Mouse (Mus musculus) G1E-ER4 (cell line): Measurements from ENCODE around the gene Suz12. TPM values are rescaled to one million over a fixed set of nuclear protein-coding genes. Genes with fewer than 3 reads are reported as not detected.
A peak's percentile ranks its signal among the peaks of the same experiment; 100 is the strongest.

ENCODE experiments used
- GATA1 ChIP-seq: IDR thresholded peaks from one replicate; pipeline ENCODE4 v1.8.0; 2012; ENCODE audit warnings: low read length, inconsistent platforms
- polyA plus RNA-seq: library from polyadenylated mRNA; stranded (reverse); fragments of >175 nt; gene quantifications from 2 replicates; pipeline ENCODE4 v1.2.3, GENCODE M21; 2012

Gene Suz12
- 42.6 and 56.9 TPM in 2 replicates for polyA plus RNA-seq

GRCm38 (mm10) chr11:79992592-79993355 lies at the start of gene Suz12:
Gene Suz12, plus strand, starts transcription at chr11:79993106.
- TF ChIP-seq GATA1, result no peak

DNA sequence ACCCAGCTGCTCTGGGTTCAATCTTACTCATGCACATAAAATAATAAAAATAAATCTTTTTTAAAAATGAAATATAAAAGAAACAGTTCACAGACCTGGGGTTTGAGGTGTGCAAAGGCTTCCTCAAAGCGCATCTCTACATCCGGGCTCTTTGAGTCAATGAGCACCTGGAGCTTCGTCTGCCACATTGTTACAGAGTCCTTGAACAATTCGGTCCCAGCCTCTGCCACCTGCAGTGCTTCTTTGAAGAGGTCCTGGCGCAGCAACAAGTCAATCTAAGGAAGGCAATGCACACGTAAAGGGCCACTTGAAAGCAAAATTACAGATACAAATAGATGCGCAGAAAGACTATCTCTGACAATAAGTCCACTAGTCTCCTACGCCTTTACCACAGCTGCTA lies 49.8 kb upstream of the Suz12 start:
- TF ChIP-seq GATA1, result no peak

GRCm38 (mm10) chr11:79943601-79944000 lies 49.3 kb upstream of the Suz12 start:
- no peak for TF ChIP-seq GATA1

- no peak for TF ChIP-seq GATA1
Measured at GRCm38 (mm10) chr11:79947265-79947664, 45.6 kb upstream of the Suz12 start.

- no peak for TF ChIP-seq GATA1
Measured at GRCm38 (mm10) chr11:79961346-79962124, 31.4 kb upstream of the Suz12 start.

GRCm38 (mm10) chr11:79962125-79962876 lies 30.6 kb upstream of the Suz12 start, which contains the start of gene Utp6:
Gene Utp6, minus strand, starts transcription at chr11:79962390.
- TF ChIP-seq GATA1, result peak; percentile 59

DNA sequence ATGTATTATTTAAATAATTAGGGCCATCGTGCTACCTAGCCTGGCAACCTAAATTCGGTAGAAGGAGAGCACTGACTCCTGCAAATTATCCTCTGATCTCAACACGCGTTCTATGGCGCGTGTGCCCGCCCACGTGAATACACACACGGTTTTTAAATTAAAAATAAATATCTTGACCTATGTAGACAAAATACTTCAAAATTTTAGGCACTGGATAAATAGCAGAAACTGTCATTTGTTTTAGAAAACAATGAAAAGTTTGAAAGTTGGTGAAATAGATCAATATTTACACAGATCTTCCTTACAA lies 30.1 kb upstream of the Suz12 start:
- TF ChIP-seq GATA1, result no peak

DNA sequence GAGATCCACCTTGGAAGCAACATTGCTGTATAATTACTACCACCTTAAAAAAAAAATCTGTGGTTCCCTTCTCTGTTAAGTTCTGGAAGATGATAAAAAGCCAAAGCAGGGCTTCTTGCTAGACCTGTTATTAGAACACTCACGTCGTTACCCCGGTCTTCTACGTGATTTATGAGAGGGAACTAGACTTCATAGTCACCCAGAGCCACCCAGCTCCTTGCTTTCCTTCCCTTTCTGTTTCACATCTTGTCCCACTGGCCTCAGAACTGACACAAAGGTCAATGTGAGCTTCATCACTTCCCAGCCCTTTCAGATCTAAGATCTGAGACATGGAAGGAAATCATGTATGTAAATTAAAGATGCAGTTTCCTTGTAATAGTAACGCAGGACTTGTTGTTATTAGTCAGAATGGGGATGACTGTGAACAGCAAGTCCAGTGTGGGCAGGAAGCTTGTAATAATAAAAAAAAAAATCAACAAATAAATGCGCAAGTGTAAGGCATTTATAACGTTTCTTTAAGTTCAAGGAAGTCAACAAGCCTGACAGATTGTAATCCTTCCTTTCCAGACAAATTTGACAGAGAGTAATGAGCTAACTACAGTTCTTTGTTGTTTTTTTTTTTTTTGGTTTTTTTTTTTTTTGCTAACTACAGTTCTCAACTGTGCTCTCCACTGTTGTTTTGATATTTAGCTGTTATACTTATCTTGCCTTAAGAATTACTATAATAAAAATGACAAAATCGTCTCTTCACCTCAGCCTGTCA lies 29.5 kb upstream of the Suz12 start:
- no peak for TF ChIP-seq GATA1

DNA sequence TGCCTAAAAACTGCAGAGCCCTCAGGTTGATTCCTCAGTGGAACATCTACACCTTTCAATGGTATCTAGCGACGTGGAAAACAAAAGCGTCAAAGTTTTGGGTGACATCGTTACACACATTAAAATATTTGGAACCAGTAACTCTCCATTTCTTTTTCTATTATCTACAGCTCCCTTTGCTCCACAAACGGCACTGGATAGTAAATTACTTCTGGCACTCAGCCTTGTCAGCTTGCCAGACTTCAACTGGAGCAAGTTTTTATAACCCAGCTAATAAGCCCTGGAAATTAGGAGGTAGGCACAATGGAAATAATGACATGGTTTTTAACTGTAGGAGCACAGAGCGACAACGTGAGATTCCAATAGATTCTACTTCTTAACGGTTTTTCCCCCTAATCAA lies 27.0 kb upstream of the Suz12 start:
- no peak for TF ChIP-seq GATA1

DNA sequence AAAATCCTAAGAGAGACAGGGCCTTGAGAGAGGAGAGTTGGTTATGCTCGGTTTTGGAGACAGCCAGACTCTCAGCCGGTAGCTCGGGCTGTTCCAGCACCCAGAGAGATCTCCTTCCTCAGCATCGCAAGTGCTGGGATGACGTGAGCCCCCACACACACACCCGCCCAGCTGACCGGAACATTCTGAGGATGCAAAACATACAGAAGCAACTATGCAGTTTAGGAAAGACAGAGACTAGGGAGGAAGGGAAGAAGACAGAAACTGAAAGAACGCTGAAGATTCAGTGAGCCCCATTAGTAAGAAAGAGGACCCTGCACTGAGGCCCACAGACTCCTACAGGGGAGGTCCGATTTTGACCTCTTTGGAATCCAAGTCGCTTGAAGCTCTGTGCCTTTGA lies 25.2 kb upstream of the Suz12 start:
- TF ChIP-seq GATA1, result no peak

DNA sequence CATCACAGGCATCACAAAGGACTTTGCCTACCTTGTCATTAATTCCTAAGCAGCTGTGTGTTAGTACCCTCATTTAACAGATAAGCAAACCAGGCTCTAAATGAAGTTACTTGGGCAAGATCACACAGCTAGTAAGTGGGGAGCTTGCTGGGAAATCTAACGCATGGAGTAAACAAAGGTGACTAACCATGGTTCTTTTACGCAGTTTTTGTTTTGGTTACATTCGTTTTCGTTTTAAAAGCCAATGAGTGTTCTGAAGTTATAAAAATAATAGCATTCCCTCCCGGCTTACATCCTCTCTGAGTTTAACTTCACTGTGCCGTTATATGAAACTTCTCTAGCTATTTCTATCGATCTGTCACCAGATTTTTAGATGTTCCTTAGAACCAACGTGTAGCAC lies 19.8 kb upstream of the Suz12 start:
- TF ChIP-seq GATA1, result no peak

- no peak for TF ChIP-seq GATA1
Measured at GRCm38 (mm10) chr11:79973626-79974476, 19.1 kb upstream of the Suz12 start.

- no peak for TF ChIP-seq GATA1
Measured at GRCm38 (mm10) chr11:79975377-79975776, 17.5 kb upstream of the Suz12 start.

DNA sequence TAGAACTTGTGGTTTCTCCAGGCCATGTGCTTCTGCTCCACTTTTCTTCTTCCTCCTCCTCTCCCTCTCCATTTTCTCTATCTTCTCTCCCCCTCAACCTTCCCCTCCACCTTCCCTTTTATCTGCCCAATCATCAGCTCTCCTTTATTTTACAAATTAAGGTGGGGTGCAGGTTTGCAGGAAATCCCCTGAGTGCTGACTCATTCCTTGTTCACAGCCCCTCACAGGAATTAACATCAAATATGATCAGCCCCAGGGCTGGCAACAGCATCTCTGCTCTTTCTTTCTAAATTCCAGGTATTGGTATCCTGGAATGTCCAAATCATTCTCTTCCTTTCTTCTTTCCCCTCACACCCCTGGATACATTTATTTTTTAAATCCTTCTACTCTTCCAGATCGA lies 16.7 kb upstream of the Suz12 start:
- no peak for TF ChIP-seq GATA1

- no peak for TF ChIP-seq GATA1
Measured at GRCm38 (mm10) chr11:79986886-79987285, 6.0 kb upstream of the Suz12 start.
